Mouse (Mus musculus): ENCODE data around the gene Pcdh17. TPM values are rescaled to one million over a fixed set of nuclear protein-coding genes. Genes with fewer than 3 reads are reported as not detected.

The Pcdh17 gene
- total RNA-seq (2021) = 10 to 100 TPM; 34.1 to 40.6 TPM

GRCm38 (mm10) chr14:84443288-84443686, at the start of gene Pcdh17:
Gene Pcdh17 (plus strand): TSS chr14:84443563.
- DNase-seq (ENCODE audit: low spot score in 2 of 2) = peak; percentile 96 to 98
- intact Hi-C loops (cut with DNase I) = loop anchor here (5.0 to 10.0 kb wide), 2 partner anchors 1462 to 1714 kb away; no protein-coding TSS in a partner anchor

- DNase-seq (ENCODE audit: low spot score in 2 of 2) = no peak
- intact Hi-C loops (cut with DNase I) = no loop called here
These were observed 46.2 kb upstream of the Pcdh17 start for GRCm38 (mm10) chr14:84397137-84397536.

GRCm38 (mm10) chr14:84424736-84425135, 18.6 kb upstream of the Pcdh17 start:
- intact Hi-C loops (cut with DNase I) = no loop called here
- no peak for DNase-seq (ENCODE audit: low spot score in 2 of 2)

GRCm38 (mm10) chr14:84426616-84427015, 16.7 kb upstream of the Pcdh17 start:
- intact Hi-C loops (cut with DNase I) = no loop called here
- no peak for DNase-seq (ENCODE audit: low spot score in 2 of 2)

GRCm38 (mm10) chr14:84438066-84438770, 5.1 kb upstream of the Pcdh17 start:
- intact Hi-C loops (cut with DNase I) = no loop called here
- peak in 1 of 2 experiments; percentile 33 for DNase-seq (ENCODE audit: low spot score in 2 of 2)

GRCm38 (mm10) chr14:84440903-84441302, 2.5 kb upstream of the Pcdh17 start:
- intact Hi-C loops (cut with DNase I) = loop anchor here (5.0 to 10.0 kb wide), 2 partner anchors 1464 to 1716 kb away; no protein-coding TSS in a partner anchor

GRCm38 (mm10) chr14:84442528-84443287, 655 bp upstream of the Pcdh17 start:
- DNase-seq (ENCODE audit: low spot score in 2 of 2) = peak; percentile 47 to 54
- intact Hi-C loops (cut with DNase I) = loop anchor here (5.0 to 10.0 kb wide), 2 partner anchors 1462 to 1715 kb away; no protein-coding TSS in a partner anchor

More at GRCm38 (mm10) chr14:84440903-84441302, 2.5 kb upstream of the Pcdh17 start:
- DNase-seq (ENCODE audit: low spot score in 2 of 2) = peak in 1 of 2 experiments; percentile 30

- DNase-seq (ENCODE audit: low spot score in 2 of 2) = no peak
- intact Hi-C loops (cut with DNase I) = loop anchor here (5.0 to 10.0 kb wide), 2 partner anchors 1461 to 1714 kb away; no protein-coding TSS in a partner anchor
These were observed 398 bp downstream of the Pcdh17 start for GRCm38 (mm10) chr14:84443761-84444160.

- intact Hi-C loops (cut with DNase I) = loop anchor here (5.0 to 10.0 kb wide), 2 partner anchors 1461 to 1713 kb away; no protein-coding TSS in a partner anchor
- peak; percentile 62 to 69 for DNase-seq (ENCODE audit: low spot score in 2 of 2)
These were observed 906 bp downstream of the Pcdh17 start for GRCm38 (mm10) chr14:84444276-84444662.

- intact Hi-C loops (cut with DNase I) = loop anchor here (5.0 to 10.0 kb wide), 2 partner anchors 1460 to 1712 kb away; no protein-coding TSS in a partner anchor
- DNase-seq (ENCODE audit: low spot score in 2 of 2) = peak; percentile 67 to 72
These were observed 1.5 kb downstream of the Pcdh17 start for GRCm38 (mm10) chr14:84444663-84445502.

- DNase-seq (ENCODE audit: low spot score in 2 of 2) = peak; percentile 63 to 66
- intact Hi-C loops (cut with DNase I) = loop anchor here (10.0 kb wide), 1 partner anchor 1459 kb away; no protein-coding TSS in a partner anchor
These were observed 2.4 kb downstream of the Pcdh17 start for GRCm38 (mm10) chr14:84445503-84446410.

GRCm38 (mm10) chr14:84446411-84446915, 3.1 kb downstream of the Pcdh17 start:
- intact Hi-C loops (cut with DNase I) = loop anchor here (10.0 kb wide), 1 partner anchor 1458 kb away; no protein-coding TSS in a partner anchor
- DNase-seq (ENCODE audit: low spot score in 2 of 2) = peak in 1 of 2 experiments; percentile 34

GRCm38 (mm10) chr14:84446941-84447641, 3.7 kb downstream of the Pcdh17 start:
- intact Hi-C loops (cut with DNase I) = loop anchor here (10.0 kb wide), 1 partner anchor 1458 kb away; no protein-coding TSS in a partner anchor
- DNase-seq (ENCODE audit: low spot score in 2 of 2) = peak; percentile 43 to 70

- intact Hi-C loops (cut with DNase I) = loop anchor here (10.0 kb wide), 1 partner anchor 1457 kb away; no protein-coding TSS in a partner anchor
- DNase-seq (ENCODE audit: low spot score in 2 of 2) = peak; percentile 49 to 50
These were observed 4.5 kb downstream of the Pcdh17 start for GRCm38 (mm10) chr14:84447661-84448380.

- DNase-seq (ENCODE audit: low spot score in 2 of 2) = no peak
- intact Hi-C loops (cut with DNase I) = loop anchor here (10.0 kb wide), 1 partner anchor 1456 kb away; no protein-coding TSS in a partner anchor
These were observed 5.0 kb downstream of the Pcdh17 start for GRCm38 (mm10) chr14:84448381-84448771.

GRCm38 (mm10) chr14:84454074-84454845, 10.9 kb downstream of the Pcdh17 start:
- DNase-seq (ENCODE audit: low spot score in 2 of 2) = no peak
- intact Hi-C loops (cut with DNase I) = no loop called here

All from left cerebral cortex, postnatal 25 days (tissue).